Mouse (Mus musculus) kidney, adult 11 months (tissue): ENCODE results near the gene Gatad2a.
A peak's percentile ranks its signal among the peaks of the same experiment; 100 is the strongest.
"Not testable (repeated sequence)": the region's sequence is repeated elsewhere in the genome, so short reads cannot be mapped to it uniquely, and the experiment has no call there.

Experiments
- DNase-seq: peaks from one replicate; pipeline ENCODE4 v3.0.0; 2022

The Gatad2a gene

DNA sequence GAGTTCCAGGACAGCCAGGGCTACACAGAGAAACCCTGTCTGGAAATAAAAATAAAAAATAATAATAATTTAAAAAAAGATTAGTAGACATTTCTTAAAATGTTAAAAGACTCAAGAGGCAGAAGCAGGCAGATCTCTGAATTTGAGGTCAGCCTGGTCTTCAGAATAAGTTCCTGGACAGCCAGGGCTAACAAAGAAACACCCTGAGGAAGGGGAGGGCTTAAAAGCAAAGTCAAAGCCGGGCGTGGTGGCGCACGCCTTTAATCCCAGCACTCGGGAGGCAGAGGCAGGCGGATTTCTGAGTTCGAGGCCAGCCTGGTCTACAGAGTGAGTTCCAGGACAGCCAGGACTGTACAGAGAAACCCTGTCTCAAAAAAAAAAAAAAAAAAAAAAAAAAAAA is 7.2 kb downstream of the Gatad2a start:
- DNase-seq = not testable (repeated sequence)

DNA sequence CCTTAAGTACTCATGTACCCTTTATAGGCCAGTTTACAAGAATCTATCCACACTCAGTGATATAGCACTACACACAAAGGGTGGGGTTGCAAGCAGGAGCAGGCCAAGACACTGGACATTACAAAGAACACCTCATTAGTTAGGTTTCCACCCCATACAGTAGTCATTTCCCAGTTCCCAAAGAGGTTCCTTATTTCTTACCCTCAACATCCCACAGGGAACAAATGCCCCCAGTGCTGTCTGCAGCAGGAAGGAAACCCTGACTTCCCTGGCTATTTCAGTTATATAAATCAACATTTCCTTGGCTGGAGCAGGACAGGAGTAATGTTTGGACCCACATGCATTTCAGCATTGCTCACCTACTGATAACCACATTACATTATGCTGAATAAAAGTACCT is 8.4 kb downstream of the Gatad2a start:
- no peak for DNase-seq

- no peak for DNase-seq
Observed at GRCm38 (mm10) chr8:69984876-69985553, 11.2 kb downstream of the Gatad2a start.

DNA sequence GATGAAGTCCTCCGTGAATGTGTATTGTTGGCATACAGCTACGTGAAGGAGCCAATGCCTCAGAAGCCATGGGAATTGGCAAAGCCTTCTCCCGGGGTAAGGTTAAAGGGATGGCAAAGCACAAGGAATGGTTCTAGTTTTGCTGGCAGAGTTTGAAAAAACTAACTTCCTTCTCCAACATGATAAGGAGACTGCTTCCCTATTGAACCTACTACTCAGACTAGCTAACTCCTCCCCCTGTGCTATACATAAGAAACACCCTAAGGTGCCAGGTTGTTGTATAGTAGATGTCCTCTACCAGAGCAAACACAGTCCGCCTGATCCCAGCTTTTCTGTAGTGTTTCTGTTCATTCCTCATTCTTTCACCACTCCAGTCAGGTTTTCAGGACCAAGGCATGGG is 17.7 kb downstream of the Gatad2a start:
- DNase-seq = no peak

DNA sequence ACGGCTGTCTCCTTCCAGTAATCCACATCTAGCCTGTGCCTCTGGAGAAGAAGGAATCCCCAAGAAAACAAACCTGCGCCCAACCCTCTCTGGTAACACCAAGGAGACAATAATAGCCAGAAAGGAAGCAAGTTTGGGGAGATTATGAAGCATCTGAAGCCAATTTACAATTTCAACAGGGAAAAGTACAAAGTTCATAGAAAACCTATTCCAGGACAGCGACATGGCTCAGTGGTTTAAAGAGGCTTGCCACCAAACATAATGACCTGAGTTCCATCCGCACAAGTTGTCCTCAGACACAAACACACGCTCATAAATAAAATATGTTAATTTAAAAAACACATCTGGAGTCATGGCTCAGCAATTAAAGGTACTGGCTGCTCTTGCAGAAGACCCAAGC is 21.4 kb downstream of the Gatad2a start:
- DNase-seq = peak; percentile 26

GRCm38 (mm10) chr8:69974194-69974614 is 22.0 kb downstream of the Gatad2a start:
- peak; percentile 94 for DNase-seq

DNA sequence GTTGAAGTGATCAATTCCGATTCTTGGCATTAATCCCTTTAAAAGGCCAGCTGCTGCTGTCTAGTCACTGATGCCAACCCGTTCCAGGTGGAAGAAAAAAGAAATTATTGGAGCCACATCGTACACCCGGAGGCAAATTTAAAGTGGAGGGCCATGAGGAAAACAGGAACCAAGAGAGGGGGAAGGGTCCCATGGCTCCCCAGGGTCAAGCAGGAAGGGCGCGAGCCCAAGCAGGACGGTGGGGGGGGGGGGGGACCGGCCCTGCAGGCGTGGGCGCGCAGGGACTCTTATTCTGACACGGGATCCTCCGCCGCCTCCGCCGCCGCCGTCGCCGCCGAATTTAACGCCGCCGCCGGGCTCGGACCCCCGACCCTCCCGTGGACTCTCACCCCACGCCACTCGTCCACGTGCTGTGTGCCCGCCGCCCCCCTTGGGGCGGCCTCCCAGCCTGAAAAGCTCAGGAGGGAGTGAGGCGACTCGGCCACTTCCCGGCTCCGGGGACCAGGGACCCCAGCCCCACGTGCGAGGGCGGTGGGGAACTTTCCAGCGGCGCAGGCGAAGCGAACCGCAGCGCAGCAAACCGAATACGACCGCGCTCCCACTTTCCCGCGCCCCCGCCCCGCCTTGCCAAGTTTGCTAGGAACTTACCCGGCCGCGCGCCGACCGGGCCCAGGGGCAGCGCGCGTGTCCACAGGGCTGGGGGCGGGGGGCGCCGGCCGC is 22.6 kb downstream of the Gatad2a start:
- peak; percentile 38 for DNase-seq

GRCm38 (mm10) chr8:69973063-69973441 is 23.1 kb downstream of the Gatad2a start:
- no peak for DNase-seq

- no peak for DNase-seq
Observed at GRCm38 (mm10) chr8:69970880-69971279, 25.3 kb downstream of the Gatad2a start.

- DNase-seq = no peak
Observed at GRCm38 (mm10) chr8:69967291-69967933, 28.8 kb downstream of the Gatad2a start.

DNA sequence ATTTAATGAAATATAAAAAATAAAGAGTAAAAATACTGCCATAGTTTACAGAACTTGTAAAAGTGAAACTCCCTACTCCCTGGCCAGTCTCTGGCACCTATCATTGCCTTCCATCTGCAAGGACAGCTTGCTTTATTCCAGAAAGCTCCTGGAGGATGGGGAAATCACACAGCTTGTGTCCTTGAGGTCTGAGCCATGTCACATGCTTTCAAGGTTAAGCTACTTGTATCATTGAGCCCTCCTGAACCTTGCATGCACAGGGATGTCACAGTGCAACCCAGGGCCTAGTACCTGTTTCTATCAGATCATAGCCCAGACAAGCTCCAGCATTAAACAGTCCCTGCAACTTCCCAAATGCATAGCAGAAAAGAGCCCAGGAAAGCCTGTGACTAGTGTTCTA is 36.9 kb downstream of the Gatad2a start:
- DNase-seq = no peak

DNA sequence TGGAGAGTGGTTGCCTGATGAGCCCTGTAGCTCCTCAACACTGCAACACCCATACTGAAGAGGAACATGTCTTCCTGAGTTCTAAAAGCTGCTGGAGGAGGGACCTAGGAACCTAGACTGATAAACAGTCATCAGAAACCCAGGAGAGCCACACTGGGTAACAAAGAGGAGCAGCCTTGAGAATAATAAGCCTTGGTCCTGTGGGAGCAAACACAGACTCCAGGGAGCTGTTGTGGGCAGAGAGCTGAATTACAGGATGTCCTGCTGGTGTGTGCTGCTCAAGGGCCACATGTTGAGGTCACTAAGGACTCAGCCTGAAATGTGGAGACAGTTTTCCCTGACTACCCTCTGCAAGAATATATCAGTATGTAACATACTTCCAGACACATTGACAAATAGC is 38.3 kb downstream of the Gatad2a start:
- DNase-seq = no peak

DNA sequence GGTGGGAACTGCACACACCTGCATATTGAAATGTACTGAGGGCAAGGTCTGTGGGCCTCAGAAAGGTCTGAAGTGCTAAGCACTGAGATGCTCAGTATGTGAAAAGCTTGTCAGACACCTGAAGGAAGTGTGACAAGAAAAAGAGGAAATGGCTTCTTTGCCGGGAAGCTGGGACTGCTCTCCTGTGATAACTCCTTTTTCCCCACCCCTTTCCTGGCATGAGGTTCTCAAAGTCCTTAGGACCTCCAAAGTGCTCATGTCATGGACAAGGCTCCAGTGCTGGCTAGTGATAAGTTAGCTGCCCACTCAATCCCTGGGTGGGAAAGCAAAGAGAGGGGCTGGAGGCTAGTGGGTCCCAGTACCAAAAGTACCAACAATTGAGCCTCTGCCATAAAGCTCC is 38.8 kb downstream of the Gatad2a start:
- DNase-seq = no peak

DNA sequence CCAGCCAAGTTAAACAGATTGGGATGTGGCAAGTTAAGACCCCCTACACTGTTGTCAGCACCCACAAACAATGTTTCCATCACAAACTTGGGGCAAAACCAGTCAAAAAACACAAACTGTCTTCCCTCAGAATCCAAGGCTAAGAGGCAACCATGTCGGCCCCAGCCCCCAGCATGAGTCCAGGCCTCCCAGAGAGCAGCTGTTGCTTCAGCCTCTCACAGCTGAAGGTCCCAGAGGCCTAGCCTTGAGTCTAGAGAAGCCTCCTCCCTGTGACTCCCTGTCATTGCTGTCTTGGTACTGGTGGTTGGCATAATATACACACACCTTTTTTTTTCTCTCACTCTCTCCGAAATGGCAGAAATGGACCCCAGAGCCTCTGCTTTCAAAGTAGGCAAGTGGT is 39.5 kb downstream of the Gatad2a start:
- no peak for DNase-seq

- DNase-seq = no peak
Observed at GRCm38 (mm10) chr8:69954642-69955041, 41.5 kb downstream of the Gatad2a start.

DNA sequence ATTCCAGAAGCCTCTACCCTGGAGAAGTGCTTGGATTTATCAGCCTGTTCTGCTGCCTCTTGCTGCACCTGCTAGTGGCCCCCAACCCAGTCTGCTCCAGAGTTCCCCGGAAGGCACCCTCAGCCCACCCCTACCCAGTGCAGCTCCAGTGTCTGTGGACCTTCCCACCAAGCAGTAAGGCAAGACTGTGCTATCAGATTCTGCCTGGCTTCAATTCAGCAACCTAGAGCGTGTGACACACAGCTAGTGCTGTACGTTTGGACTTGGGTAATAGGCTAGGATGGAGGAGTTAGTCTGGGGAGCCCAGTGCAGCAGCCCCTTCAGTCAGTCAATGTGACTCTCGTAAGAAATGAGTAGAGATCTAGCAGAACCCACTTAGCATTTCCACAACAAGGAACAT is 42.0 kb downstream of the Gatad2a start:
- DNase-seq = no peak

- no peak for DNase-seq
Observed at GRCm38 (mm10) chr8:69950300-69950699, 45.9 kb downstream of the Gatad2a start.

DNA sequence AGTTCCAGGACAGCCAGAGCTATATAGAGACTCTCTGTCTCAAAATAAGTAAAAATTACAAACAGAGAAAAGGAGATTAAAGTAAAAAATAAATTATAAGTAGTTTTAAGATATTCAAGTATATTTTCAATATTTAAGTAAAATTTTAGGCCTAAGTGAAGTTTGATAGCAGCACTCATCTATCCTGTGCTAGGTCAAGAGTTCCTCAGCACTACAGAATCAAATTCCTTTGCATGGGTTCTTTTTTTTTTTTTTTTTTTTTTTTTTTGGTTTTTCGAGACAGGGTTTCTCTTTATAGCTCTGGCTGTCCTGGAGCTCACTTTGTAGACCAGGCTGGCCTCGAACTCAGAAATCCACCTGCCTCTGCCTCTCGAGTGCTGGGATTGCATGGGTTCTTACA is 53.7 kb downstream of the Gatad2a start:
- DNase-seq = not testable (repeated sequence)

GRCm38 (mm10) chr8:69940386-69940785 is 55.8 kb downstream of the Gatad2a start:
- no peak for DNase-seq

- peak; percentile 81 for DNase-seq
Observed at GRCm38 (mm10) chr8:69939633-69940032, 56.6 kb downstream of the Gatad2a start.

DNA sequence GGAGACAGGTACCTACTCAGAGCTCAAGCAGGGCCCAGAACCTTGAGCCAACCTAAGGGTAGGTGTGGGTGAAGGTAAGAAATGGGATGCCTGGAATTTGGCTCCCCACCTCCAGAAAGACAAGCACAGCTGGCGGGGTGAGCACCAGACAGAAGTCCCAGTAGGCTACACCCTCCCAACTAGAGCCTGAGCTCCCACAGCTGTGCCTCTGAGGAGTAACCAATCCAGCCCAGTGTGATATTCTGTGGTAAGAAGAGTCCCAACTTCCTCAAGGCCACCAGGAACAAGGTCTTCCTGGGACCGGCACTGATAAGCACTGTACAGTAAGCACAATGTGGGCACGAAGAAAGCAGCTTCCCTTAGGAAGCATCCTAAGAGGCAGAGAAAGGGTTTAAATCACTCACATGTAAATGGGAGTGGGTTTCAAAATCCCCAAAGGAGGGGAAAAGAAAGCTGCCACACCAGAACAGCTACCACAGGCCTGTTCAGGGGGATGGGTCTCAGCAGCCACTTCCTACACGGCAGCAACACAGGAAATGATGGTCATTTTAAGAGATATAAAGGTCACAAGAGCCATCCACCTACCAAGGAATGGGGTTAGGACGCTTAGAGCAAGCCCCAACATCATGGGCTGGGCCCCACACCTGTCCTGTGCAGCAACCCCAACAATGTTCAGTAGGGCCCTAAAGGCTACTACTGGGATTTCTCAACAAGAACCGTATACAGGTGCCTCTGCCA is 57.8 kb downstream of the Gatad2a start:
- DNase-seq = no peak

DNA sequence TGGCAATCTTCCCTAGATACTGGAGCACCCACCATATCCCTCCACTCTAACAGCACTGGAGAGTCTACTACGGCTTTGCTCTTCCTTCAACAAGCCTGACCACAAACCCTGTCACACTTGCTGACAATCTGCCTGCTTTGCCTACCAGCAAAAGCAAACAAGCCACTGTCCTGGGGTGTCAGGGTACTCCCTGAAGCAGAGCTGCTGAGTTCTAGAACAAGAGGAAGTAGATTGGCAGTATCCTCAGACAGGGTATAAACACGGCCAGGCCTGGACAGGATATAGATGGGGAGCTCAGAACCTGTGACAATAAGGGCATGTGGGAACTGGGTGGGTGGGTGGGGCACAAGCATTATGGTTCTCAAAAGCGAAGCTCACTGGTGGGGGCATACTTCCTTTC is 58.7 kb downstream of the Gatad2a start:
- DNase-seq = no peak

GRCm38 (mm10) chr8:69936050-69936794 is 60.0 kb downstream of the Gatad2a start:
- DNase-seq = peak; percentile 67
